Mouse (Mus musculus) spleen, embryonic (tissue): ENCODE data around the gene Ptges.
"Not testable (repeated sequence)": the region's sequence is repeated elsewhere in the genome, so short reads cannot be mapped to it uniquely, and the experiment has no call there.

Experiments used
- CTCF ChIA-PET: fragments of 350-600 bp; sonication (Branson Sonifier 250); formaldehyde crosslinking; loops from one replicate; lab custom pipeline; 2022; lab: Charles Lee

The Ptges gene

GRCm38 (mm10) chr2:30930846-30931245, 1.2 kb upstream of the Ptges start:
- CTCF ChIA-PET: not testable (repeated sequence)

GRCm38 (mm10) chr2:30928893-30929482, 675 bp downstream of the Ptges start:
- CTCF ChIA-PET: interaction anchor here (0.7 to 0.9 kb wide), 3 partner anchors 11 to 877 kb away, joined by 5 read pairs; no protein-coding TSS in a partner anchor

GRCm38 (mm10) chr2:30927844-30928628, 1.6 kb downstream of the Ptges start:
- CTCF ChIA-PET: interaction anchor here (0.6 kb wide), 1 partner anchor 9 kb away, joined by 8 read pairs; no protein-coding TSS in a partner anchor

- CTCF ChIA-PET: interaction anchor here (0.6 to 1.3 kb wide), 4 partner anchors 14 to 1506 kb away, joined by 3 to 7 read pairs (median 4); no protein-coding TSS in a partner anchor
Measured at GRCm38 (mm10) chr2:30927151-30927781, 2.4 kb downstream of the Ptges start.

GRCm38 (mm10) chr2:30926381-30926780, 3.3 kb downstream of the Ptges start:
- CTCF ChIA-PET: interaction anchor here (0.6 to 1.3 kb wide), 3 partner anchors 15 to 354 kb away, joined by 3 to 4 read pairs (median 4); no protein-coding TSS in a partner anchor

- CTCF ChIA-PET: no interaction called here
Measured at GRCm38 (mm10) chr2:30925181-30925580, 4.5 kb downstream of the Ptges start.

- CTCF ChIA-PET: interaction anchor here (0.6 kb wide), 1 partner anchor 245 kb away, joined by 3 read pairs; no protein-coding TSS in a partner anchor
Measured at GRCm38 (mm10) chr2:30923099-30923498, 6.6 kb downstream of the Ptges start.

- CTCF ChIA-PET: interaction anchor here (0.5 kb wide), 1 partner anchor 13 kb away, joined by 3 read pairs; no protein-coding TSS in a partner anchor
Measured at GRCm38 (mm10) chr2:30920216-30920615, 9.4 kb downstream of the Ptges start.

- CTCF ChIA-PET: interaction anchor here (0.6 to 0.7 kb wide), 2 partner anchors 9 to 498 kb away, joined by 7 to 8 read pairs; no protein-coding TSS in a partner anchor
Measured at GRCm38 (mm10) chr2:30918780-30919329, 10.8 kb downstream of the Ptges start.

GRCm38 (mm10) chr2:30918126-30918525, 11.5 kb downstream of the Ptges start:
- CTCF ChIA-PET: interaction anchor here (0.6 kb wide), 1 partner anchor 497 kb away, joined by 7 read pairs; no protein-coding TSS in a partner anchor

- CTCF ChIA-PET: no interaction called here
Measured at GRCm38 (mm10) chr2:30917649-30918048, 12.0 kb downstream of the Ptges start.

GRCm38 (mm10) chr2:30915933-30916332, 13.7 kb downstream of the Ptges start:
- CTCF ChIA-PET: not testable (repeated sequence)

GRCm38 (mm10) chr2:30915376-30915775, 14.3 kb downstream of the Ptges start:
- CTCF ChIA-PET: no interaction called here

GRCm38 (mm10) chr2:30914836-30915235, 14.8 kb downstream of the Ptges start:
- CTCF ChIA-PET: interaction anchor here (0.6 kb wide), 1 partner anchor 235 kb away, joined by 3 read pairs; no protein-coding TSS in a partner anchor

GRCm38 (mm10) chr2:30913022-30913421, 16.6 kb downstream of the Ptges start:
- CTCF ChIA-PET: no interaction called here

GRCm38 (mm10) chr2:30912291-30912773, 17.3 kb downstream of the Ptges start:
- CTCF ChIA-PET: no interaction called here

- CTCF ChIA-PET: no interaction called here
Measured at GRCm38 (mm10) chr2:30906641-30907040, 23.0 kb downstream of the Ptges start.

- CTCF ChIA-PET: no interaction called here
Measured at GRCm38 (mm10) chr2:30905906-30906305, 23.8 kb downstream of the Ptges start.

GRCm38 (mm10) chr2:30904991-30905390, 24.7 kb downstream of the Ptges start:
- CTCF ChIA-PET: no interaction called here

GRCm38 (mm10) chr2:30904231-30904630, 25.4 kb downstream of the Ptges start:
- CTCF ChIA-PET: no interaction called here
